Mouse (Mus musculus) kidney, postnatal 4 days (tissue): ENCODE results near the gene C330007P06Rik.
A peak's percentile ranks its signal among the peaks of the same experiment; 100 is the strongest.
"Not testable (repeated sequence)": the region's sequence is repeated elsewhere in the genome, so short reads cannot be mapped to it uniquely, and the experiment has no call there.

Experiments
- DNase-seq, 2 experiments: peaks; one replicate each; pipeline ENCODE4 v3.0.0; 2021; ENCODE audit warnings: mixed read lengths in 2 of 2

The C330007P06Rik gene

DNA sequence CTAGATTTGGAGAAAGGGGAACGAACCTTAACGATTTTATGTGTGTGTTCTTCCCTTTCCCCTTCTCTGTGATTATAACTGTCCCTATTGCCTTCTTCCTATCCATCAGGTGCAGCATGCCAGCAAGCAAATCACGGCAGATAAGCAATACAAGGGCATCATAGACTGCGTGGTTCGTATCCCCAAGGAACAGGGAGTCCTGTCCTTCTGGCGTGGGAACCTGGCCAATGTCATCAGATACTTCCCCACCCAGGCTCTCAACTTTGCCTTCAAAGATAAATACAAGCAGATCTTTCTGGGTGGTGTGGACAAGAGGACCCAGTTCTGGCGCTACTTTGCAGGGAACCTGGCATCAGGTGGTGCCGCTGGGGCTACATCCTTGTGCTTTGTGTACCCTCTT is 77.2 kb downstream of the C330007P06Rik start:
- not testable (repeated sequence) for DNase-seq

DNA sequence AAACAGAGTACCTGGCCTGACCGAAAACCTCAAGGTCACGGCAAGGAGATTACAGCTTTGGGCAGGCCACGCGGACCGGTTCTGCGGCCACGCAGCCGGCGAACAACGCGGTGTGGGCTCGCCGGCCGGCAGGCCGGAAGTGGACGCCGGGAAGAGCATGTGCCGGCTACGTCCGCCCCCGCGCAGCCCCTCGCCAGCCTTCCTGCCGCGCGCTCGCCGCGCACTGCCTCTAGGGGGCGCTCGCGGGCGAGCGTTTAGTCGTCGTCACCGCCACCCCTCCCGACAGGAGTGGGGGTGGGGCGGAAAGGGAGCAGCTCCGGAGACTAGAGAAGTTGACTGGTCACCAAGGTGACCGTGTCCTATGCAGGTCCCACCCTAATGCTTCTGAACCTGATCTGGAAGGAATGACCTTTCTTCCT is 77.7 kb downstream of the C330007P06Rik start:
- peak; percentile 82 to 90 for DNase-seq

DNA sequence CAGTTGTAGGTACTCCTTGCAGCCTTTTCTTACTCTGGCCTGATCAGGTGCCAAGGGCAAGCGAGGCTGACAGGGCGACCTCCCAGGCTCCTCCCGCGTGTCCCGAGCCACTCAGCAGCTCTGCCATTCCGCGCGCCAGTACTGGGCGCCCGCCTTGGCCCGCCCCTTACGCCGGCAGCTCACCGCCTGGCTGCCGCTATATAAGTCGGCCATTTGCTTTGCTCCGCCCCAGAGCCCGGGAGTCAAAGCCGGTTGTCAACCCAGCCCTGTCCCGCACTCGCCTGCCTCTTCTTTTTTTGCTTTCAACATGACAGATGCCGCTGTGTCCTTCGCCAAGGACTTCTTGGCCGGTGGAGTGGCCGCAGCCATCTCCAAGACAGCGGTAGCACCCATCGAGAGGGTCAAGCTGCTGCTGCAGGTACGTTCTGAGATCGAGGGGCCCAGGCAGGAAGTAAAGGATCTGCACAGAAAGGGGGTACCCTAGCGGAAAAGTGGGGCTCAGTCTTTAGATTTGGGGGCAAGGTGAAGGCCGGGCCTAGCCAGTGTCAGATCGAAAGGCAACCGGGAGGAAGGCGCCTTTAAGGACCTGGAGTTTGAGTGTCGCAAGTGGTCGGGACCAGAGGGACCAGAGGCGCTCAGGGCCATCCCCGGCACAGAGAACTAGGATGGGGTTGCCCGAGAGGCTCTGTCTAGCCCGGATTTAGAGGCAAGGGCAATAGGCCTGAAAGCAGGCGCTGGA is 78.3 kb downstream of the C330007P06Rik start, which contains the start of gene Slc25a5:
Slc25a5 (plus strand) TSS at position 228 of the 739 bp plus-strand sequence.
- peak; percentile 83 to 92 for DNase-seq

DNA sequence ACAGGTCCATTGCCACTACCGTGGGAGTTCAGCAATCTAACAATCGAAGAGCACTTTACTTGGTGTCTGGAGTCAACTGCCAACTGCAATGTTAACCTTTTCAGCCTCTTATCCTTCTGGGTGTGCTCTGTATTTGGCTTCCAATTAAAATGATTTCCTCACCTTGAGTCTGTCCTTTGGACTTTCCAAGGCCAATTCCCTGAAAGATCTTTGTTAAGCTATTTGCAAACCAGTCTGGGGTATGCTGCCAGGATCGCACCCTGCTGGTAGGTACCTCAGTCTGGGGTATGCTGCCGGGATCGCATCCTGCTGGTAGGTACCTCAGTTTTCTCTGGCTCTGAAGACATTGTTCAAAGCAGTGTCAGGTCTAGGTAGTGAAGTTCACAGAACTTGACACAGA is 79.3 kb downstream of the C330007P06Rik start:
- DNase-seq = no peak

DNA sequence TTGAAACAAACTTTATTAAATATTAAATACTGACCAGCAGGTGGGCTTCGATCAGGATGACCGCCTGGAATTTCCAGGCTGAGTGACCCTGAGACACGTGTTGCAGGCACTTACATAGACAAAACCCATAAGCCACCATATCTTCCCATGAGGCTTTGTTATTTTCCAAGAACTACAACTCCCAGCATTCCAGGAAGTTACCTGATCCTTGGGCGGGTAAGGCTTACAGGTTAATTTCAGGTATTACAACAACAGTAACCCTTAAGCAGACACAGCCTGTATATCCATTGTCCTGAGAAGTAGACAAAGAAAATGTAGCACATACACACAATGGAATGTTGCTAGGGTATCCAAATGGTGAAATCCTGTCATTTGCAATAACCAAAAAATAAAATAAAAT is 84.6 kb downstream of the C330007P06Rik start:
- no peak for DNase-seq

DNA sequence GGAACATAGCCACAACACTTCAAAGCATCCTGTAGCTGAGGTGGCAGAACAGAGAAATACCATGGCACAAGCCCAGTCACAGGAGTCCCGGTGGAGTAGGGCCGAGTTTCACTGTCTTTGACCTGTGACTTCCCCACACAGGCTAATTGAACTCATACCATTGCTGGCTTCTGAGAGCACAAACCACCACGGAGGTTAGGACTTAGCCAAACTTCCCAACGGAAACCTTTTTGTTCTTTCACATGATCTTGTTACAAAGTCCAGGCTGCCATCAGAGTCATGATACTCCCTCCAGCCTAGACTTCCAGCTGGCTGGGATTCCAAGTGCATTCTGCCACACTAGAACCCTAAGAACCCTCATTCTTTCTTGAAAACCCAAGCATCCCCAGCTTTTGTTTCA is 96.2 kb downstream of the C330007P06Rik start:
- DNase-seq = no peak

DNA sequence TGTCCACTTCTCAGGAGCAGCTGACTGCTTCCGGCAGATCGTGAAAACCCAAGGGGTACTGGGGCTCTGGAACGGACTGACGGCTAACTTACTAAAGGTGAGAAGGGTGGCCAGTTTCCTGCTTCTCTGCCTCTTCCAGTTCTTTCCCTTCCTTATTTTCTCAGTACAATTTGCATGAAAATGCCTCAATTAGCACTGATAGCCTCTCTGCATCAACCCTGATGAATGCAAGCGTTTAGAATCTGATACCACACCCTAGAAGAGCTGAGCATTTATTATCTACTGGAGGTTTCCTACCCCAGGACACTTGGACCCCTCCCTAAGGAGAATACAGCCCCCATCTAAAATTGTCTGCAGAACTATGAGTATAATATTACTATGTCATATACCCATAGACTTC is 98.4 kb downstream of the C330007P06Rik start:
- DNase-seq = no peak
